Mouse (Mus musculus): Measurements from ENCODE around the gene Ttc21a.

- TF ChIP-seq CTCF (IDR thresholded peaks at IDR 0.05; ENCODE audit: insufficient read depth, low read length): no peak
- TF ChIP-seq POLR2A (IDR thresholded peaks at IDR 0.05; ENCODE audit: borderline replicate concordance, extremely low read depth, low read depth, low read length): no peak
Observed at GRCm38 (mm10) chr9:119978151-119978810, 40.9 kb downstream of the Ttc21a start.
